Mouse (Mus musculus): ENCODE results near the gene Igtp.
"Not testable (repeated sequence)": the region's sequence is repeated elsewhere in the genome, so short reads cannot be mapped to it uniquely, and the experiment has no call there.

The Igtp gene

DNA sequence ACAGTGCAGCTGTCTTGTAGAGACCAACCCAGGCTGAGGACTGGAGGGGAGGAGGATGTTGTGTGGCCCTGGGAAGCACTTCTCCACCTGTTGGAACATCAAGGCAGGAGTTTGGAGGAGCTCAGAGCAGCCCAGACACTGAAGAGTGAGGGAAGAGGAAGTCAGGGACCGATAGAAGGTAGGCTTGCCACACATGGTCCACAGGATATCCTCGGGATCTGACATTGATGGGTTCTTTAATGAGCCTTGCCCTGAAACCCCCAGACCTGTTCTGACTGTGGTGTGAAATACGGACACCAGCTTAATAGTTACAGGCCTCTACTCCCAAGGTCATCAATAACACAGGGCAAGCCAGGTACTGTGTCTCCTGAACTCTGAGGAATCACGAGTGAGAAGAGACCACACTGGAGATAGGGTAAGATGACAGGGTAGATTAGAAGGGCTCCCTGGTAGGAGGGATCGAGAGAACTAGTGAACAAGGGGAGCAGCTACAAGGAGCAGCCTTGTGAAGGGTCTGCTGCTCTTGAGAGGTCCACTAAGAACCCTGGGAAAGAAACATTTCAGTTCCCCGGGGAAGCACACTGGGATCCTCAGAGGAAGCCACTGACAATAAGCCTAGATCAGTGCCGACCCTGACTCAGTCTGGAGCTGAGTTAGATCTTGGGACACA is 14.5 kb downstream of the Igtp start:
- DNase-seq (ENCODE audit: low spot score), result no peak

DNA sequence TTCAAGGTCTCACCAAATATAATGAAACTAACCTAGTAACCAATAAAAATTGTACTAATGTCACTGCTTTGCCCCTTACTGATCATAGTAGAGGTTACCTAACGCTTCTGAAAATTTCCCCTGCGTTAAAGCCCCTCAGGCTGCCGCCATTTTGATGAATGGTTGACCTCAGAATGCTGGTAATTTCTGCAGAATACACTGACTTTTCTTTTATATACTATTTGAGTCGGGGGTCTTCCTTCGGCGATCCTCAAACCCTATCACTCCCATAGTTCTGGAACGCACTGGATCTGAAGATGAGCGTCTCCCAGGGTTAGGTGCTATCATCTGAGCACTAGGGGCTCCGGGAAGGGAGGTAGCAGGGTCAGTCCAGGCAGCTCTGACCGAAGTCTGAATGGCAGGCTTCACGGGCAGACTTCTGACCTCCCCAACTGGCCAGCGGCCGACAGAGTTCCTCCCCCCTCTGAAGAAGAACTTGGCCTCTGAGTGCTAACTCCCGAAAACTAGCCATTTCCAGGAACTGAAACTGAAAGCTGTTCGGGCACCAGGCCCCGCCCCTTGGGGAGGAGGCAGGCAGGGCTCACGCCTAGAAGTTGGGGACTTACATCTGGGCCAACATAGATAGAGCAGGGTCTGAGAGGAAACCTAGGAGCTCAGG is 15.2 kb downstream of the Igtp start:
- peak; percentile 83 for DNase-seq (ENCODE audit: low spot score)

DNA sequence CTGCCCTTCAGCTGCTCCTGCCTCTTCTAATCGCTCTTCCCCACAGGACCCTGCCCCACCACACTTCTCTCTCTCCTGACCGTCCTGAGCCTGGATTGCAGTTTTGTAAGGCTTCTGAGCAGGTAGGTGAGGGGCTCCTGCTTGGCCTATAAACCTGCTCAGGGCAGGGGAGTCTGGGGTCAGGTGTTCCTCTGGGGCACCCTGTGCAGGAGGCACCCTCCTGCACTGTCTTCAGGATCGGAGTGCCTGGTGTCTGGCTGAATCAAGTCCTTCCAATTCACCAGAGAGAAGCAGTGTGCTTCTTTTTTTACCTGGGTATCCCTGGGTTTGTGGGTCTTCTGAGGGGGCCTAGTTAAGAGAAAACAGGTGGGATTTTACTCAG is 15.7 kb downstream of the Igtp start:
- DNase-seq (ENCODE audit: low spot score), result not testable (repeated sequence)

DNA sequence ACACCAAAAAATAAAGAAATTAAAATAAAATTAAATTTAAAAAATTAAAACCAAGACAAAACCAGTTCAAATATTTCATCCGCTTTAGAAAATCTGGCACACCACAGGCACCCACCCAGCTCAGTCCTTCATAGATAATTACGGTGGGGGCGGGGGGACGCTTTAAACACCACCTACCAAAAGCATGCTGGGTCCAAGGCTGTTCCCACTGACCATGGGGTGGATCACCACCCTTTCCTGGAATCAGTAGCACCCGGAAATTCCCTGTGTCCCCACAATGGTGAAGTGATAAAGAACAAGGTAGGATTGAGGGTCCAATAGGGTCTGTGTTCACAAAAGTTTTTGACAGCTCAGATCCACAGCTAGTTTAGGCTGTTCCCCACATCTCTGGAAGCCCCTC is 16.5 kb downstream of the Igtp start:
- DNase-seq (ENCODE audit: low spot score), result no peak

DNA sequence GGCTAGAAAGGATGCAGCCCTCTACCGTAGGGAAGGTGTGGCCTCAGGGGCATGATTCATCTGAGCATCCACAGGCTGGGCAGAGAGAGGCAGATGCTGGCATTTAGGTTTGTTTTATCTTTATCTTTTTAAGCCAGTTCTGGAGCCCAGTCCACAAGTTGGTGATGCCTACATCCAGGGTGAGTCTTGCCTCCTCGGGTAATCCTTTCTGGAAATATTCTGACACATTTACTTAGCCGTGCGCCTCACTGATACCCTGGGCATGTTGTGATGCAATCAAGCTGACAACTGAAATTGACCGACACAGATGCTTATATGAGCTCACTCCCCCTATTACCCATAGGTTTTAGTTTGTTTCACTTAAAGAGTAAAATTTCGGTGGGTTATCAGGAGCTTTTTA is 17.5 kb downstream of the Igtp start:
- no peak for DNase-seq (ENCODE audit: low spot score)

DNA sequence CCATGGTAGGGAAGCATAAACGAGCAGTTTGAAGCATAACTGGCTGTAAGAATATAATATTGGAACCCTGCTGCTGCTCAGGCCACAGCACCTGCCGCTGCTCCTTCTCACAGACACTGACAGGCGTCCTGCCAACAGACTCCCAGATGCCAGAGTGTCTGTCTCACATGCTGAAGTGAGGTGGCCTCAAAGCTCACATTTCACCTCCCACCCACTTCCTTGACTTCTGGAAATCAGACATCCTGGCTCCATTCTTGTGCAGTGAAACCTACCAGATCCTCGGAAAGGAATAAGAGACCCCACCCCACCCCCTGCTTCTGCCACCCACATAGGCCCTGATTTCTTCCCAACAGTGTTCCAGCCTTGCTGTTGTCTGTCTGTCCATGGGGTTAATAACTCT is 24.4 kb downstream of the Igtp start:
- peak; percentile 15 for DNase-seq (ENCODE audit: low spot score)

DNA sequence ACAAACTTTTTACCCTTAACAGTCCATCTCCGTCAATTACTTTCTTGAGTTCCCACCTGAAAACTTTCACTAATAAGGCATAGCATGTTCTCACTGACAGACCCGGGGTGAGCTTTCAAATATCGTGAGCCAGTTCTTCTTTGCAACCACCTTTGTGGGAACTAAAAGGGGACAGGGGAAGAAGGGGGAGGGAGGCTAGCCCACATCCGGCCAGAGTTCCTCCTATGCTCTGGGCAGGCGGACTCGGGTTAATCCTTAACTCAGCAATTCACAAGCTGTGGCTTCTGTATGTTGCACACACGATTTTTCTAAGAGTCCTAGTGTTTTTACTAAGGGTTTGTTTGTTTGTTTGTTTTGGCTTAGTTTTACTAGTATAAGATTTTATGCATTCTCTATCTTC is 25.0 kb downstream of the Igtp start:
- peak; percentile 40 for DNase-seq (ENCODE audit: low spot score)

DNA sequence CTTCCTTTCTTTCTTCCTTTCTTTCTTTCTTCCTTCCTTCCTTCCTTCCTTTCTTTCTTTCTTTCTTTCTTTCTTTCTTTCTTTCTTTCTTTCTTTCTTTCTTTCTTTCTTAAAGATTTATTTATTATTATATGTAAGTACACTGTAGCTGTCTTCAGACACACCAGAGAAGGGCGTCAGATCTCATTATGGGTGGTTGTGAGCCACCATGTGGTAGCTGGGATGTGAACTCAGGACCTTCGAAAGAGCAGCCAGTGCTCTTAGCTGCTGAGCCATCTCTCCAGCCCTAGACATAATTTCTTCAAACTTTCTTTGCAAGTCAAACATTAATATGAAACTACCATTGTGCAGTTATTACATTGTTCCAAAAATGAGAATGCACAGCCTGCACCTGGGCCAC is 25.5 kb downstream of the Igtp start:
- not testable (repeated sequence) for DNase-seq (ENCODE audit: low spot score)

DNA sequence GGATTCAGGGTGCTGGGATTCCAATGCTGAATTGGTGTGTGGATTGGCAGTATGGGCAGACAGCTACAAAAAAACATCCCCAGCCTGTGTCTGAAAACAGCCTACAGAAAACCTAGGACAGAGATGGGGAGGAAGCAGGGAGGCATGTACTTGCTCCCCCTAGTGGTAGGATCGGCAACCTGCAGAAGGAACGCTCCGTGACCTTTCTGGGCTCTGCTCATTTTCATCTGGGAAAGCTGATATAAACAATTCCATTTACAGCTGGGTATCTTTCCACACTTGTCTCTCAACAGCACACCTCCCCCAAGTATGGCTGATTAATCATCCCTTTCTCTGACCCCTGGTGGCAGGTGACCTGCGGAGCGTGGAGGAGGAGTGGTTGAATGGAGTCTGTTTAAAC is 26.3 kb downstream of the Igtp start:
- DNase-seq (ENCODE audit: low spot score), result peak; percentile 76

DNA sequence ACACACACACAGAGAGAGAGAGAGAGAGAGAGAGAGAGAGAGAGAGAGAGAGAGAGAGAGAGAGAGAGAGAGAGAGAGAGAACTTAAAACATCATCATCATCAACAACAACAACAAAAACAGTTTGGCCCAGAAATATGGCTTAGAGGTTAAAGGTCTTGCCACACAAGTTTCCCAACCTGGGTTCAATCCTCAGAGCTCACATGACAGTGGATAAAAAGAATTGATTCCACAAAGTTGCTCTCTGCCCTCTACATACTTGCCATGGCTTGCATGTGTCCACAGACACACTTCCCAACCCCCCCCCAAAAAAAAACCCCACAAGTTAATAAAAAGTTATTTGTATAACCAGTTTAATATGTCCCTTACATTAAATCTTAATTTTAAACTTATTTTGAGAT is 27.1 kb downstream of the Igtp start:
- no peak for DNase-seq (ENCODE audit: low spot score)

DNA sequence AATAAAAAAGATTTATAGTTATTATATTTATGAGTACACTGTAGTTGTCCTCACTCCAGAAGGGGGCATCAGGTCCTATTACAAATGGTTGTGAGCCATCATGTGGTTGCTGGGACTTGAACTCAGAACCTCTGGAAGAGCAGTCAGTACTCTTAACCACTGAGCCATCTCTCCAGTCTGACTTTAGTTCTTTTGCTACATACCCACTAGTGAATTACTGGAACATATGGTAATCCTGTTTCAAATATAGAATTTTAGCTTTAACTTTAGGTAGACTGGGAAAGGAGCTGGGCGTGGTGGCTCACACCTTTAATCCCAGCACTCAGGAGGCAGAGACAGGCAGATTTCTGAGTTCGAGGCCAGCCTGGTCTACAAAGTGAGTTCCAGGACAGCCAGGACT is 28.7 kb downstream of the Igtp start:
- not testable (repeated sequence) for DNase-seq (ENCODE audit: low spot score)

DNA sequence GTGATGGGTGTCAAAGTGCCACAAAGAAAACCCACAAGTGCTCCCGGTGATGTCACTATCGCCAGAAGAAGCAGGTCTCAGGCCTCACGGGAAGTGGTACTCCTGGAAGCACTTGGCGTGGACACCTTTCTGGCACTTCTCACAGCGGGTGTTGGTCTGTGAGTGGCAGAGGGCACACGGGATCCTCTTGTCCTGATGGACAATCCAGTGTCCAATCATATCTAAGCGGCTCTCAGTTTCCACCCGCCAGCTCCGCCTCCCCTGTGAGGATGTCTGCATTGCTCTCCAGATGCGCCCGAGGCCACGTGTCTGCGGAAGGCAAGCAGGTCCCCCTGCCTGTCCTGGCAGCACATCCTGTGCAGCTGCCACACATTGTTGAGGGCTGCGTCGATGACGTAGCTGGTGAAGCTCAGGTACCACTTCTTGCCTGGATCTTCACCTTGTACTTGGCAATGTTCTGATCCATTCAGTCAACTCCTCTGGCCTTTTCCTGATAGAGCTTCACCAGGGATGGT is 31.1 kb downstream of the Igtp start:
- no peak for DNase-seq (ENCODE audit: low spot score)

DNA sequence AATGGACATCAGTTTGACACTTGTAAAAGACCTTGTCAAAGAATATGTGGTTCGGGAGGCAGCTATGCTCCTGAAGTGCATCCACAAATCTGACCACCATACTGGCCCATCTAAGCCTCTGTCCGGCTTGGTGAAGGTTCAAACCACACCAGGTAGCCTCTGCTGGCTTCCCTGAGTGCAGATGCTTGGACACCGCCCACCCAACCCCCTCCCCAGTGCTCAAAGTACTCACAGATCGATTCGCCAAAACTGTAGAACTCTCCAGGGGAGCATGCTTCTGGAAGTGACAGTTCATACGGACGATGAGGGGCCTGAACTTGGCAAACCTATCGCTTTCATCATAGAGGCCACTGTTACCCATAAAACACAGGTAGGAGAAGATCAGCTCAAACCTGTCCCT is 31.8 kb downstream of the Igtp start:
- no peak for DNase-seq (ENCODE audit: low spot score)

DNA sequence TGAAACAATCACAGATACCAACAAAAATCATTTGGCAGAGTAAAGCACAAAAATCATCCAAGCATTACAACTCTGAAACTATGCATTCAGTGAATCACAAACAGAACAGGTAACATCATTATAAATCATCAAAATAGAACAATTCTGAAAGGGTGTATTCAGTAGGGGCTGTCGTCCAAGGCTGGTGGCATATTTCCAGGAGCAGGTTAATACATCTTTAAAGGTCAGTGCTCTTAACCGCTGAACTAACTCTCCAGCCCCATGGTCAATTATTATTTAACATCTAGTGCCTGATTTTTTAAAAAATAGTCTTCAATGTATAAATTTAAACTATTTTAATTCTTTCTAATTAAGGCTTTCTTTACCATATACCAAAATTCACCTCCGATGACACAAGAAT is 35.2 kb downstream of the Igtp start:
- DNase-seq (ENCODE audit: low spot score), result not testable (repeated sequence)

DNA sequence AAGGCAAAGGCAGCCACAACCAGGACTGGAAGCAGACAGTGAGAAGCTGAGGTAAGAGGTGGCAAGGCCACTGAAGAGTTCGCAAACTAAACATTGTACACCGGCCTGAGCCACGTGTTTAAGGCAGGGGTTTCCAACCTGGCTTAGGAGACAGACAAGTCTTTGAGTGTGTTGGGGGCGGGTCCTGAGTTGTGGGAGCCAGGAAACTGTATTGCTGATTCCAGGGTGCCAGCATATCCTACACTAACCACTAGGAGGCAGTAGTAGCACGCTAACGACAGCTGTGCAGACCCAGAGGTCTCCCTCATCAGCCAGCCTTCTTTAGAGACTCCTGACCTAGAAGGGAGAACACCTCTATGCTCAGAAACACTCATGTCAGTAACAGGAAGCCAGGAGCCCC is 35.8 kb downstream of the Igtp start:
- no peak for DNase-seq (ENCODE audit: low spot score)

DNA sequence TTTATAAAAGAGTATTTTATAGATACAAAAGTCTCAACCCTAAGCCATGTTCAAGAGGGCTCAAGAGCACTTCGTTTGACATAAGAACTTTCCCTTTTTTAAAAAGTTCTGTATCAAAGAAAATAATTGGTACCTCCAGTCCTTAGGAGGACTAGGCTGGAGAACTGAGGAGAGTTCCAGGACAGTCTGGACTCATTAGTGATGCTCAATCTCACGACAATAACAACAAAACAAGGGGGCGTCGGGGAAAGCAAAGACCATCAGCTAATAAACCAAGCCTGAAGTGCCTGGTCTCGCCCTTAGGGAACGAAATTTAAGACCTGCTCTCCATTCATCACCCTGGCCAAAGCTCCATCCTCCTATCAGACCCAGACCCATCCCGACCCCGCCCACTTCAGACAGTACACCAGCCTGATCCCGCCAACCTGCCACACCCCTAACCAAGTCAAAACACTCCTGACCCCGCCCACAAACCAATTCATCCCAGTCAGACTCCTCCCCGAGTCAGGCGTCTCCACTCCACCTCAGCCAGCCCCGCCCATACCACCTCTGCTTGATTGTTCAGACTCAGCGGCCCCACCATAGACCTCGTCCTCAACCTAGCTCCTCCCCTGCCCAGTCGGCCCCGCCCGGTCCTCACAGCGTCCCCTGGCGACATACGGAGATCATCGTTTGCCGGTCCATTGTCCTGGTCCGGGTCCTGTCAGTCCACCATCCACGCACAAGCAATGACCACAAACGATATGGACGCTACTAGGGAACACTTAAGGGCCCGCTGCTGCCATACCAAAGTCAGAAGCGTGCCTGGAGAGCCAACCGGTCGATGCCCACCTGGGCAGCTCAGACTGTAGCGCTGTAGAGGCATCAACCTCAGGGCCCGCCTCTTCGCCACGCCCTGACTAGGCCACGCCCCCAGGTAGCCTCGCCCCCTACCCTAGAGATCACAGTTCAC is 39.8 kb downstream of the Igtp start:
- DNase-seq (ENCODE audit: low spot score), result peak; percentile 65

DNA sequence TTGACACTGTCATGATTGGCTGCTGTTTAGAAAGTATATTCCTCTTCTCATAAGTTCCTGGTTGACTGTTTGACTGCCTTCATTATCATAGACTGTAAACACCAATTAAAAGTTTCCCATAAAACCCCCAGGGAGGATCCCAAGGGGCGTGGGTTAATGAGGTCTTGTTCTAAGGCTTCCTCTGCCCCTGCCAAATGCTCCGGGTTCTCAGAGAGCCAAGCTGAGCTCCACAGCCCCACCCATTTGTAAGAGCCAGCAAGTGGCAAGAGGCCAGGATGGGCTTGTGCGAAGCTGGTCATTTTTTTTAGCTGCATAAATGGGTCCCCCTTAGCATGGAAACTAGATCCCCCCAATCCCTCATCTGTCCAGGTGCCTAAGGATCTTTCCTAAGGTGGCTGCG is 47.9 kb downstream of the Igtp start:
- peak; percentile 12 for DNase-seq (ENCODE audit: low spot score)

DNA sequence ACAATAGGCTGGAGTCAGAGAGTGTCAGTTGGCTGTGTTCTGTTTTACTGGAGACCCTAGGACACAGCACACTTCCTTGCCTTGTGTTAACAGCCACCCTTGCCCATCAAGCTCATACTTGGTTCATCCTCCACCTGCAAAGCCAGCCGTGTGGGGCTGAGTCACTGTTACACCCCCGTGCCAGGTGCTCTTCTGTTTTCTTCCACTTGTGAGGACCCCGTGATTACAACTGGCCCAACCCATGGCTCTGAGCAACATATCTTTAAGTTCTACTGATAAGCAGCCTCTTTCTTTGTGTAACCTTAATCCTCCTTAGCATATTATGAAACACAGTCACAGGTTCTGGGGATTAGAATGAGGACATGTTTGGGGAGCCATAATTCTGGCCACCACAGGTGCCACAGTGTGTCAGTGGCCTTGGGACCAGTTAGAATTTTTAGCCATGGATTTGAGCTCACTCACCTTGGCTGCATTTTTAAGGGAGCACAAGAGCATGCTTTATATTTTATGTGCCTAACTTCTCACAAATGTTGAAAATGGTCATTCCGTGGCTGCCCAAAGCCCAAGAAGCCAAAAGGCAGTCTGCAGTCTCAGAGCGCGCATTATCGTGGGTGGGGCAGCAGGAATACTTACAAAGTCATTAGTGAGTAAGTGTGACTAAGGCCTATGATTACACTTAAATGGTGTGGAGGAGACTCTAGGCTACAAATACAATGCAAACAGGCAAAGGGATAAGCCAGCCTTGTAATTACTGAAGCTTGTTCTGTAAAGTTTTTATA is 50.0 kb downstream of the Igtp start:
- DNase-seq (ENCODE audit: low spot score), result no peak

DNA sequence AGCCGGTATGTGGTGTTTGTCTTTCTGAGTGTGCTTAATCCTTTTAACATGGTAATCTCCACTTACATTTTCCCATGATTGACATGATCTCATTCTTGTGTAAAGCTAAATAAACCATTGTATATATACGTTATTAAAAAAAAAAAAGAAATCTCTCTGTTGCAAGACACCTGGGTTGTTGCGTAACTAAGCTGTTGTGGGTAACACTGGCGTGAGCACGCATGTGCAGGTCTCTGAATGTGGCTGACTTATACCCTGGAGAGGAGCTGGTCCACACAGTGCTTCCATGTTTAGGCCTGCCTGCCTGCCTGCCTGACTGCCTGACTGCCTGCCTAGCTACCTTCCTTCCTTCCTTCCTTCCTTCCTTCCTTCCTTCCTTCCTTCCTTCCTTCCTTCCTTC is 51.2 kb downstream of the Igtp start:
- no peak for DNase-seq (ENCODE audit: low spot score)

DNA sequence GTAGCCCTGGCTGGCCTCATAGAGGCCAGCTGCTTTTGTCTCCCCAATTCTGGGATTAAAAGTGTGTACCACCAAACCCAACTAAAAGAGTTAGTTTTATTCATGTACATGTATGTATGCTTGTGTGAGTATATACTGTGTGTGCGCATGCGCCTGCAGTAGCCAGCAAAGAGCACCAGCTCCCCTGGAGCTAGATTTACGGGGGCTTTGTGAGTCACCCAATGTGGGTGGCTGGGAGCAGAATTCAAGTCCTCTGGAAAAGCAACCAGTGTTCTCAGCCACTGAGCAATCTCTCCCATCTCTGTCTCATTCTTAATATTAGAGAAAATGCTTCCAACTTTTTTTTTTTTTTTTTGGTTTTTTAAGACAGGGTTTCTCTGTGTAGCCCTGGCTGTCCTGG is 55.1 kb downstream of the Igtp start:
- DNase-seq (ENCODE audit: low spot score), result no peak
